Mouse (Mus musculus) myocyte (in vitro differentiated cells): ENCODE measurements around the gene Dydc1. TPM values are rescaled to one million over a fixed set of nuclear protein-coding genes. Genes with fewer than 3 reads are reported as not detected.

Source experiments
- H3K27me3 ChIP-seq: one replicate; pipeline ENCODE4 v1.6.1; 2011; ENCODE audit not compliant: control insufficient read depth, insufficient read depth, insufficient read length
- H3K36me3 ChIP-seq: one replicate; pipeline ENCODE4 v1.6.1; 2011; ENCODE audit not compliant: control insufficient read depth, insufficient read depth
- H3K4me2 ChIP-seq: one replicate; pipeline ENCODE4 v1.6.1; 2011; ENCODE audit warnings: low read depth, control low read depth
- H3K4me3 ChIP-seq: one replicate; pipeline ENCODE4 v1.5.1; 2011; ENCODE audit warnings: mild to moderate bottlenecking, control low read depth, moderate library complexity
- H3K79me2 ChIP-seq: one replicate; pipeline ENCODE4 v1.6.1; 2011; ENCODE audit not compliant: control insufficient read depth, insufficient read depth
- H3ac ChIP-seq: one replicate; pipeline ENCODE4 v1.6.1; 2011; ENCODE audit not compliant: control insufficient read depth, insufficient read length
- CEBPB ChIP-seq: IDR thresholded peaks from 2 replicates; pipeline ENCODE4 v1.6.1; 2011; ENCODE audit warnings: mild to moderate bottlenecking, moderate library complexity; ENCODE audit not compliant: poor library complexity, insufficient read depth, severe bottlenecking
- E2F4 ChIP-seq: IDR thresholded peaks from one replicate; pipeline ENCODE4 v1.6.1; 2011; ENCODE audit warnings: mild to moderate bottlenecking, control low read depth, moderate library complexity; ENCODE audit not compliant: insufficient read depth
- MAX ChIP-seq: IDR thresholded peaks from one replicate; pipeline ENCODE4 v1.6.1; 2011; ENCODE audit warnings: low read depth, mild to moderate bottlenecking, control low read depth
- MYOD1 ChIP-seq, 3 experiments: IDR thresholded peaks; one replicate each; pipeline ENCODE4 v1.6.1; 2011; ENCODE audit warnings: control low read depth in 2 of 3, low read depth in 2 of 3, mild to moderate bottlenecking in 2 of 3, moderate library complexity in 1 of 3; ENCODE audit not compliant: insufficient read length in 2 of 3, control insufficient read depth in 1 of 3
- MYOG ChIP-seq, 3 experiments: IDR thresholded peaks; one replicate each; pipeline ENCODE4 v1.6.1; 2011; ENCODE audit warnings: control low read depth in 2 of 3, low read depth in 2 of 3, mild to moderate bottlenecking in 2 of 3; ENCODE audit not compliant: insufficient read length in 2 of 3, control insufficient read depth in 1 of 3, insufficient read depth in 1 of 3
- POLR2A ChIP-seq: IDR thresholded peaks from one replicate; pipeline ENCODE4 v1.6.1; 2011; ENCODE audit warnings: low read depth, mild to moderate bottlenecking, control low read depth, moderate library complexity; ENCODE audit not compliant: insufficient read length
- POLR2AphosphoS2 ChIP-seq: IDR thresholded peaks from one replicate; pipeline ENCODE4 v1.6.1; 2011; ENCODE audit warnings: low read depth, control low read depth; ENCODE audit not compliant: insufficient read length
- REST ChIP-seq: IDR thresholded peaks from one replicate; pipeline ENCODE4 v1.6.1; 2011; ENCODE audit warnings: mild to moderate bottlenecking, control low read depth, moderate library complexity; ENCODE audit not compliant: insufficient read depth, insufficient read length
- SRF ChIP-seq: IDR thresholded peaks from one replicate; pipeline ENCODE4 v1.6.1; 2011; ENCODE audit warnings: low read depth; ENCODE audit not compliant: control insufficient read depth, insufficient read length
- TCF12 ChIP-seq: IDR thresholded peaks from one replicate; pipeline ENCODE4 v1.6.1; 2011; ENCODE audit warnings: mild to moderate bottlenecking, control low read depth; ENCODE audit not compliant: poor library complexity, insufficient read depth, severe bottlenecking
- TCF3 ChIP-seq: IDR thresholded peaks from one replicate; pipeline ENCODE4 v1.6.1; 2011; ENCODE audit warnings: low read depth, control low read depth; ENCODE audit not compliant: insufficient read length
- USF1 ChIP-seq: IDR thresholded peaks from one replicate; pipeline ENCODE4 v1.6.1; 2011; ENCODE audit warnings: low read depth, mild to moderate bottlenecking, control low read depth, moderate library complexity
- polyA plus RNA-seq: library from polyadenylated mRNA; unstranded; fragments of >200 nt; fragmentation: generic; extraction: Trizol; gene quantifications from one replicate; pipeline ENCODE4 v1.2.1, GENCODE M21; 2012; ENCODE audit warnings: missing spikeins

Dydc1 gene
- polyA plus RNA-seq, 1 experiment, result not detected

DNA sequence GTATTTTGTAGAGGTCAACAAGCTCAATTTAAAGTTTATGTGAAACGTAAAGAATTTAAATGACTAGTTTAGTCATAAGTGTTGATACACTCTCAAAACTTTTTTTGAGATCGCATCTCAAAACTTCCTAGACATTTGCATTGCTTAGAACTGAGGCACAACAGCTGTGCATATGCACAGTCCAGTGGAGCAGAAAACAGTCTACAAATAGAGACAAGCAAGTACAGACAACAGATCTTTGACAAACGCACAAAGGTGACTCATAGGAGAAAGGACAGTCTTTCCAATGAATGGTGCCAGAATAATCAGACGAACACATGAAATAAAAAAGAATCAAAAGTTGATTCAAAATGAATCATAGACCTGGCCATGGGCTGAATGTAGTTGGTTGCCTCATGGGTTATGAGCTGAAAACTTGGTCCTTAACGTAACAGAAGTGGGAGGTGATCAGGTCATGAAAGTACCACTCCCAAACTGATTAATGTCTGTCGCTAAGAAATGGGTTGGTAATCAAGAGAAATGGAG, 41.7 kb upstream of the Dydc1 start:
- Histone ChIP-seq H3ac (no peak overlapping the region), H3K36me3 (no peaks in the 10 kb centered on the region), H3K4me2 (no peak overlapping the region), H3K27me3 (no peaks in the 10 kb centered on the region), H3K4me3 (no peak overlapping the region), H3K79me2 (no peaks in the 10 kb centered on the region)
- no peak for TF ChIP-seq MAX
- TF ChIP-seq MYOD1 (IDR thresholded peaks at IDR 0.05; ENCODE audit: control insufficient read depth in 1 of 3, insufficient read length in 2 of 3, low read depth in 2 of 3), result no peak
- TF ChIP-seq USF1, result no peak
- no peak for TF ChIP-seq E2F4
- TF ChIP-seq SRF, result no peak
- no peak for TF ChIP-seq POLR2AphosphoS2
- no peak for TF ChIP-seq REST
- TF ChIP-seq POLR2A, result no peak
- no peak for TF ChIP-seq TCF3
- no peak for TF ChIP-seq CEBPB
- TF ChIP-seq MYOG (IDR thresholded peaks at IDR 0.05; ENCODE audit: control insufficient read depth in 1 of 3, insufficient read depth in 1 of 3, insufficient read length in 2 of 3, low read depth in 2 of 3), result no peak
- TF ChIP-seq TCF12, result no peak

DNA sequence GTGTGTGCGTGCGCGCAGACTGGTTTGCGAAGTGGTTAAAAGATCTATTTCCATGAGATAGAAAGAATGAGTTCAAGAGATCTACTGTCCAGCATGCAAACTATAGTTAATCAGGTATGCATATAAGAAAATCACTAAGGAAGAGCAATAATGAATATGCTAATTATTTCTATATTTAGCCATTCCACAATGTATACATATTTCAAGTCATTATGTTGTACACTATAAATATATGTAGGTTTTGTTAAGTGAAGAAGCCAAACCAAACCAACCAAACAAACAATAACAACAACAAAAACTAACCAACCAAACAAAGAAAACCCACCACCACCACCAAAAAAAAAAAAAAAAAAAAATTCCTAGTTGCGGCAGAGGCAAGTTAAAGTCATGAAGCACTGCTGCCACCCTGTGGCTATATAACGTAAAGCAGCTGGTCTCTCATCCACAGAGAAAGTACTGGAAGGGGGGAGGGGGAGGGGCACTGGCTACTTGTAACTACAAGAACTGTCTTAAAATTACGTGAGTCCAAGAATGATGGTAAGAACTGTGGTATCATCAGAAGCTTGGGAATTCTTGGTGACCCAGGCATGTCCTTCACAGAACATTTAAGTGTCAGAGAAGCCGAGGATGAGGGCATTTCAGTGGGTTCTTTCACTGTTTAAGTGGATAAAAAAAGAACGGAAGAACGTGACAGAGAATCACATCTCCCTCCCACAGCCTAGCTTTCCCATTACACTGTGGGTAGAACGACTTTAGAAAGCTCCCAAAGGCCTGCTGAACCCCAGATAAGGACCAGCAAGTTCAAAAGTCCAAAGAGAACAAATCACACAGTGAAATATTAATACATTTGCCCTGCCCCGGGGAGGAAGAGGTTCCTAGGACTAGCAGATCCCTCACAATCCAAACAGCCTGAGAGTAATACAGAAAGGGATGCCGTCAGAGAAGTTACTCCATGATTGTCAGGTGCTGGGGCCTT, 39.3 kb upstream of the Dydc1 start:
- Histone ChIP-seq H3K27me3 (no peaks in the 10 kb centered on the region), H3K4me3 (no peak overlapping the region), H3K4me2 (peak overlapping the region; percentile 52)

DNA sequence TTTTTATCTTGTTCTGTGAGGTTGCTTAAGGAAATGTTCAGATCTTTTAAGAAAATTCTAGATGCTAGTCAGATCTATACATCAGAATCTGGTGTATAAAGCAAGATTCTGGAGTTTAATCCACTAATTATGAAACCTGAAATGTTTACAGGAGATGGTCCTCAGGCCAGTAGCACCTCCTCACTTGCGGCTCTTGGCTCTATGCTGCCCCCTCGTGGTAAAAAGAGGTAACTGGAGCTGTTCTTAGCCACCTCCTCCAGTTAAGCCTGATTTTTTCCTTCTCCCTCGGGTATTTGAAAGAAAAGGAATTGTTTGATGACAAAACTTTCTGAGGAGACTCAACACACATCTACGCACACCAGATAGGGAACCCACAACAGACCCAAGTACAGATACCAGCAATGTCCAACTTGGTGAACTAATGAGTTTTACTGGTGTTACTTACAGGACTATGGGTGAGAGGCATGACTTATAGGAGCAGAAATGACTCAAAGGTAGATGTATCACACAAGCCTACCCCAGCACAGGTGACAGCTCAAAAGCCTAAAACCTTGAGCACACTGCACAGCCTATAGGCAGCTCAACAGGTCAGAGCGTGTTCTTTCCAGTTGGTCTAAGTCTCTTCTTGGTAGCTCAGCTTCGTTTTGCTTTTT, 37.4 kb upstream of the Dydc1 start:
- Histone ChIP-seq H3K79me2 (no peaks in the 10 kb centered on the region), H3K4me3 (no peak overlapping the region), H3ac (no peak overlapping the region), H3K4me2 (no peak overlapping the region), H3K36me3 (no peaks in the 10 kb centered on the region), H3K27me3 (no peaks in the 10 kb centered on the region)
- TF ChIP-seq MAX (no peak), POLR2A (no peak), TCF12 (no peak), MYOD1 (IDR thresholded peaks at IDR 0.05; ENCODE audit: control insufficient read depth in 1 of 3, insufficient read length in 2 of 3, low read depth in 2 of 3) (no peak), SRF (no peak), CEBPB (no peak), REST (no peak), E2F4 (no peak), TCF3 (no peak), USF1 (no peak), POLR2AphosphoS2 (no peak)

More for the DNA sequence above, 39.3 kb upstream of the Dydc1 start:
- Histone ChIP-seq H3K79me2 (no peaks in the 10 kb centered on the region), H3ac (no peak overlapping the region), H3K36me3 (no peaks in the 10 kb centered on the region)
- no peak for TF ChIP-seq TCF12
- no peak for TF ChIP-seq TCF3
- TF ChIP-seq E2F4, result no peak
- TF ChIP-seq POLR2A, result no peak
- no peak for TF ChIP-seq MYOG (IDR thresholded peaks at IDR 0.05; ENCODE audit: control insufficient read depth in 1 of 3, insufficient read depth in 1 of 3, insufficient read length in 2 of 3, low read depth in 2 of 3)
- no peak for TF ChIP-seq SRF

DNA sequence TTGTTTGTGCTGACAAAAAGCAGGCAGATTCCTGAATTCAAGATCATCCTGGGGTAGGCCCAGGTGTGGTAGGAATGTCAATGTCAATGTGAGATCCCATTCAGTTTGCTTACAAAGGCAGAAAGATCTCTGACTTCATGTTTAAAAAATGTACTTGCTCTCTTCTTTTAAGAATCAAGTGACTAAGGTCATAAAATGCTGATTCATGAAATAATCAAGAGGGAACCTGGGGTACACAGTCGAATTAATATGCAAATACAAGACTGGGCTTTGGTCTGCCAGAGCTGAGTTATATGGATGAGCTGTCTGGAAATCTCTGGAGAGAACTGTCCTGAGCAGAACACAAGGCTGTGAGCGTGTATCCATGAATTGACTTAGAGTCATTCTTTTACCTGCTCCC, 25.3 kb upstream of the Dydc1 start:
- H3K36me3 ChIP-seq, result no peaks in the 10 kb centered on the region
- H3K27me3 ChIP-seq, result no peaks in the 10 kb centered on the region
- TF ChIP-seq MYOG (IDR thresholded peaks at IDR 0.05; ENCODE audit: control insufficient read depth in 1 of 3, insufficient read depth in 1 of 3, insufficient read length in 2 of 3, low read depth in 2 of 3) (no peak), REST (no peak)
- no peak overlapping the region for H3K4me2 ChIP-seq
- no peak overlapping the region for H3ac ChIP-seq
- H3K79me2 ChIP-seq, result no peaks in the 10 kb centered on the region
- no peak overlapping the region for H3K4me3 ChIP-seq

DNA sequence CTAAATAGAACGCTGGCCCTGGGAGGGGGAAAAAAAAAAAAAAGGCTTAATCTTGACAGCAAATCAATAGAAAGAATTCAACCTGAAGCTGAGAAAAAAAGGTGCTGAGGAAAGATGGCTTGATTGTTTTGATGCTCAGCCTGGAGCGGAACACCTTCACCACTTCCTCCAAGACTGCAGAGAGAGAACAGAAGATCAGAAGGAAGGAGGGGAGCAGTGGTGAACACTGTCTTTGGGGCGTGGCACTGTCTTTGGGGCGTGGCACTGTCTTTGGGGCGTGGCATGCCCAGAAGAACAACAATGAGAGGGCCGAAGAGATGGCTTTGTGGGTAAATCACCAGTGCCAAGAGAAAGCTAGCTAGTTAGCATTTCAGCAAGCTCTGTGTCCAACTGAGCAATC, 22.2 kb upstream of the Dydc1 start:
- no peak overlapping the region for H3K4me2 ChIP-seq
- no peak overlapping the region for H3K4me3 ChIP-seq
- no peaks in the 10 kb centered on the region for H3K27me3 ChIP-seq
- no peaks in the 10 kb centered on the region for H3K79me2 ChIP-seq
- no peaks in the 10 kb centered on the region for H3K36me3 ChIP-seq
- TF ChIP-seq MAX, result no peak
- no peak for TF ChIP-seq MYOG (IDR thresholded peaks at IDR 0.05; ENCODE audit: control insufficient read depth in 1 of 3, insufficient read depth in 1 of 3, insufficient read length in 2 of 3, low read depth in 2 of 3)
- TF ChIP-seq TCF12, result no peak
- TF ChIP-seq E2F4, result no peak
- TF ChIP-seq USF1, result no peak
- TF ChIP-seq MYOD1 (IDR thresholded peaks at IDR 0.05; ENCODE audit: control insufficient read depth in 1 of 3, insufficient read length in 2 of 3, low read depth in 2 of 3), result no peak
- TF ChIP-seq POLR2AphosphoS2, result no peak
- TF ChIP-seq SRF, result no peak
- no peak for TF ChIP-seq POLR2A
- TF ChIP-seq REST, result no peak
- TF ChIP-seq TCF3, result no peak
- no peak for TF ChIP-seq CEBPB
- no peak overlapping the region for H3ac ChIP-seq
